Mouse (Mus musculus) midbrain, embryonic 15.5 days (tissue): Measurements from ENCODE around the gene Trap1. TPM values are rescaled to one million over a fixed set of nuclear protein-coding genes. Genes with fewer than 3 reads are reported as not detected.
"Not testable (repeated sequence)": the region's sequence is repeated elsewhere in the genome, so short reads cannot be mapped to it uniquely, and the experiment has no call there.

Source experiments
- ATAC-seq: fragments of 200-750 bp; cut with Nextera tagmentation; replicated peaks from 2 replicates; pipeline ENCODE4 v1.8.0; 2017; ENCODE audit warnings: moderate TSS enrichment
- H3K27ac ChIP-seq: fragments of 300-500 bp; sonication (generic); 2 replicates; pipeline ENCODE4 v1.5.1; 2015; ENCODE audit warnings: mild to moderate bottlenecking, inconsistent platforms
- H3K27me3 ChIP-seq: fragments of 300-500 bp; sonication (generic); replicated peaks from 2 replicates; pipeline ENCODE4 v1.6.1; 2015; ENCODE audit warnings: inconsistent platforms
- H3K36me3 ChIP-seq: fragments of 300-500 bp; sonication (generic); replicated peaks from 2 replicates; pipeline ENCODE4 v1.6.1; 2015; ENCODE audit warnings: inconsistent platforms
- H3K4me1 ChIP-seq: fragments of 300-500 bp; sonication (generic); 2 replicates; pipeline ENCODE4 v1.6.1; 2015; ENCODE audit warnings: inconsistent platforms
- H3K4me2 ChIP-seq: fragments of 300-500 bp; sonication (generic); 2 replicates; pipeline ENCODE4 v1.6.1; 2015; ENCODE audit warnings: inconsistent platforms, mild to moderate bottlenecking, moderate library complexity
- H3K4me3 ChIP-seq: fragments of 300-500 bp; sonication (generic); 2 replicates; pipeline ENCODE4 v1.5.1; 2015; ENCODE audit warnings: mild to moderate bottlenecking, inconsistent platforms
- H3K9ac ChIP-seq: fragments of 300-500 bp; sonication (generic); 2 replicates; pipeline ENCODE4 v1.6.1; 2015; ENCODE audit warnings: mild to moderate bottlenecking, inconsistent platforms
- H3K9me3 ChIP-seq: fragments of 300-500 bp; sonication (generic); 2 replicates; pipeline ENCODE4 v1.6.1; 2016; ENCODE audit warnings: inconsistent platforms
- WGBS: fragments of 180-500 bp; shearing (Covaris S2); methylation state at CpG from one replicate; pipeline ENCODE4 v1.1.7; 2015; ENCODE audit warnings: mixed read lengths; 5-methylcytosine and 5-hydroxymethylcytosine counted together
- polyA plus RNA-seq: library from polyadenylated mRNA; unstranded; fragments of >200 nt; fragmentation: Nextera tagmentation; extraction: Ambion mirVana; gene quantifications from 2 replicates; pipeline ENCODE4 v1.2.1, GENCODE M21; 2015

The Trap1 gene
- 49.1 and 54.3 TPM in 2 replicates for polyA plus RNA-seq

- 0% methylated on average over 58 of the region's 58 CpGs for WGBS
- H3K9me3 ChIP-seq, result no peaks in the 10 kb centered on the region
Measured at GRCm38 (mm10) chr16:4077384-4078061, at the start of gene Trap1. Gene Trap1, minus strand, starts transcription at chr16:4077827.

DNA sequence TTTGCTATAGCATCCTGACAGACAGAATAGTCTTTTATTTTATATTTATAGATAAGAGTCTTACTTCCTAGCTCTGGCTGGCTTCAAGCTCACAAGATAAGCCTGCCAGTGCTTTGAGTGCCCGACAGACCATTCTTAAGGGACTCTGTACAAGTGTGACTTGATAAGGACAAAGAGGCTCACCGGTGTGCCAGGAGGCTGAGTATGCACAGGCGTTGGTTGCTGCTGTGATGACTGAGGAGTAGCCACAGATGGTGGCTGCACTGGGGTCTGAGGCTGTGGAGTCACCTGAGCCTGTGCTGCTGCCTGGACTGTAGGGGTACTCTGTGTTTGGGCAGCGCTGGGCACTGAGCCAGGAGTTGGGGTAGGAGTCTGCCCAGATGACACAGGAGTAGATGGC lies 39.4 kb upstream of the Trap1 start:
- H3K27me3 ChIP-seq, result no peaks in the 10 kb centered on the region
- no peaks in the 10 kb centered on the region for H3K9me3 ChIP-seq
- no peak overlapping the region for H3K27ac ChIP-seq
- H3K36me3 ChIP-seq, result peaks cover 59% of the 10 kb centered on the region
- H3K4me3 ChIP-seq, result no peak overlapping the region
- ATAC-seq, result no peak
- no peaks in the 10 kb centered on the region for H3K4me1 ChIP-seq
- WGBS, result 92% methylated on average over 4 of the region's 4 CpGs
- no peak overlapping the region for H3K9ac ChIP-seq
- no peak overlapping the region for H3K4me2 ChIP-seq

More at GRCm38 (mm10) chr16:4077384-4078061, at the start of gene Trap1:
- Histone ChIP-seq H3K4me3 (peak within 1 kb of the TSS; percentile 83), H3K4me1 (peaks cover 22% of the 10 kb centered on the region), H3K9ac (peak within 1 kb of the TSS; percentile 79), H3K4me2 (peak within 1 kb of the TSS; percentile 58), H3K27ac (peak within 1 kb of the TSS; percentile 86), H3K27me3 (no peaks in the 10 kb centered on the region), H3K36me3 (no peaks in the 10 kb centered on the region)
- peak; percentile 98 for ATAC-seq

- H3K4me1 ChIP-seq, result no peaks in the 10 kb centered on the region
- H3K4me2 ChIP-seq, result no peak overlapping the region
- 96% methylated on average over 2 of the region's 2 CpGs for WGBS
- no peaks in the 10 kb centered on the region for H3K27me3 ChIP-seq
- no peak overlapping the region for H3K9ac ChIP-seq
- no peak overlapping the region for H3K4me3 ChIP-seq
- H3K27ac ChIP-seq, result no peak overlapping the region
- H3K36me3 ChIP-seq, result peaks cover 32% of the 10 kb centered on the region
- H3K9me3 ChIP-seq, result no peaks in the 10 kb centered on the region
- ATAC-seq, result no peak
Measured at GRCm38 (mm10) chr16:4100374-4100773, 22.7 kb upstream of the Trap1 start.

DNA sequence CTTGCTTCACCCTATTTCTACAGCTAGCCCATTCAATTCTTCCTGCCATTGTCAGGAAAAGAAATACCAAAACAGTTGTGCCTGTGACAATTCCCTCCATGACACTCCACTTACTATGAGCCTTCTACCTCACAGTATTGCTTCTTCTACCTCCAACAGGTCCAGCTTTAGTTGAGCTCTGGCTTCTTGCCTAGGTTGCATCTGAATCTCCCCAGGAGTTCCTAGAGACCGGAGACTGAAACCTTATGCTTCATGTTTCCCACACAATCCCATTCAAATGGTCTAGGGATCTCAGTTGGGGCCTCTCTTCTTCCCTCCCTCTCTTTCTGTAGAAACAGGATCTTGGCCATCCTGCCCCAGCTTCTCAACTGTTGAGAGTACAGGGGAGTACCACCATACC lies 19.9 kb upstream of the Trap1 start:
- no peak overlapping the region for H3K4me3 ChIP-seq
- peaks cover 56% of the 10 kb centered on the region for H3K36me3 ChIP-seq
- H3K27me3 ChIP-seq, result no peaks in the 10 kb centered on the region
- no peak overlapping the region for H3K4me2 ChIP-seq
- no peak overlapping the region for H3K9ac ChIP-seq
- 100% methylated on average over 1 of the region's 1 CpGs for WGBS
- ATAC-seq, result no peak
- no peak overlapping the region for H3K27ac ChIP-seq
- H3K4me1 ChIP-seq, result no peaks in the 10 kb centered on the region
- no peaks in the 10 kb centered on the region for H3K9me3 ChIP-seq

DNA sequence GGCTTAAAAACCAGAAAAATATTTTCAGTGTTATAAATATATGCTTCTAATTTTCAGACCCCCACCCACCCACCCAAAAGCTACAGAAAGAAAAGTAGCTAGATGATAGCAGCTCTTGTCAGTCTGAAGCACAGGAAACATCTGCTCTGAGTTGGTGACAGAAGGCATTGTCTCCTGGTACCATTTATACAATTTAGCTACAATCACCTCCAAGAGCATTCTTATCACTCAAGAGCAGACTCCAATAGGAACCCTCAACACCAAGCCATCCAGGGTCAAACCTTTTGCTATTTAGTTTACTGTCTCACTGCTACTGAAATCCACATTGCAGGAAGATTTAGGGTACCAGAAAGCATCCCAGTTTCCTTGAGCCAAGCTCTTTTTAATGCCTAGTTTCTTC lies 19.3 kb upstream of the Trap1 start:
- no peak overlapping the region for H3K27ac ChIP-seq
- peaks cover 60% of the 10 kb centered on the region for H3K36me3 ChIP-seq
- H3K4me2 ChIP-seq, result no peak overlapping the region
- no peaks in the 10 kb centered on the region for H3K27me3 ChIP-seq
- H3K4me3 ChIP-seq, result no peak overlapping the region
- no peak for ATAC-seq
- no peak overlapping the region for H3K9ac ChIP-seq
- no peaks in the 10 kb centered on the region for H3K9me3 ChIP-seq
- H3K4me1 ChIP-seq, result no peaks in the 10 kb centered on the region

DNA sequence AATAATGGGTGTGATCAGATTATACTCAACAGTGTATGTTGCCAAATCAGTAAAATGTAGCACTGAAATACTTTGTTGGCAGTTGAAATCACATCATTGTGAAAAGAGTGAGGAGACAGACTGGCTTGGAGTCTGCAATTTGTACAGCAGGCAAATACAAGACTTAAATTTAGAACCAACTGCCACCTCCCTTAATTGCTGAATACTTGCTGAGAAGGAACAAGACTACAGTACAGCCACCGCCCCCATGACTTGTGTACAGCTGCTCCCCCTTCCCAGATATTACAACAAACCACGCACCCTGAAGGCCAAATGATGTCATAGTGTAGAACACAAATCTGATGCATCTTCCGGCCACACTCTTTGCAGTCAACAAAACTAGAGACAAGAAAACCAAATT lies 18.5 kb upstream of the Trap1 start:
- WGBS, result 92% methylated on average over 3 of the region's 3 CpGs
- Histone ChIP-seq H3K4me3 (no peak overlapping the region), H3K9me3 (no peaks in the 10 kb centered on the region), H3K4me1 (no peaks in the 10 kb centered on the region), H3K27me3 (no peaks in the 10 kb centered on the region), H3K9ac (no peak overlapping the region), H3K36me3 (peaks cover 68% of the 10 kb centered on the region), H3K4me2 (no peak overlapping the region), H3K27ac (no peak overlapping the region)
- ATAC-seq, result no peak

DNA sequence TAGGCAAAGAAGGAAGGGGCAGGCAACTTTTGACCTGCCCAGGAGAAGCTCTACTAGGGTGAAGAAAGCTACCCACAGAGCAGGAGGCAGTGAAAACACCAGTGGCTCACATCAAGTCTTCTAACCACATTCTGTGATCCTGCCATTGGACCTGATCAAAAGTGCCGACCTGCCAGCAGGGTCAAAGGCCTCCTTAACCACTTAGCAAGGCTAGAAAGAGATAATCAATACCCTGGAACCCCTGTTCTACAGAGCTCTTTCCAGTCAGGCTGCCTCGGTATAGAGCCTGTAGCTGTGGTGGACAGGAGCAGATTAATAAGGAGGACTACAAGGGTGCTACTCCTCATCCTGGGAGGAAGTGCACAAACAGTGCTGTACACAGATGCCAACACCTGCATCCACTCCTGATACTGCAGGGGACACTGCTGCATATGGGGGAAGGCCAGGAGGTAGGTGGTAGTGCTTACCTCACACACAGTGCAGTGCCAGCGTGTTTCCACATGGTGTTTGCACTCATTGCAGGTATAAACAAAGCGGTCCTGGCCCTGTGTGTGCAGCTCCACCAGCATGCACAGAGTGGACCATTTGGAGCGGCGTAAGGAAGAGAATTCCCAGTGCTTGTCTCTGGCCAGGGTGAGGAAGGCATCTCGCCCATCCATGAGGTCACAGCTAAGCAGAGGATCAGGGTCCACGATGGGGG lies 9.7 kb upstream of the Trap1 start:
- no peak for ATAC-seq
- no peak overlapping the region for H3K4me2 ChIP-seq
- no peak overlapping the region for H3K27ac ChIP-seq
- 93% methylated on average over 8 of the region's 8 CpGs for WGBS
- H3K27me3 ChIP-seq, result no peaks in the 10 kb centered on the region
- peaks cover 74% of the 10 kb centered on the region for H3K36me3 ChIP-seq
- H3K9ac ChIP-seq, result no peak overlapping the region
- no peaks in the 10 kb centered on the region for H3K4me1 ChIP-seq
- no peaks in the 10 kb centered on the region for H3K9me3 ChIP-seq
- H3K4me3 ChIP-seq, result no peak overlapping the region

DNA sequence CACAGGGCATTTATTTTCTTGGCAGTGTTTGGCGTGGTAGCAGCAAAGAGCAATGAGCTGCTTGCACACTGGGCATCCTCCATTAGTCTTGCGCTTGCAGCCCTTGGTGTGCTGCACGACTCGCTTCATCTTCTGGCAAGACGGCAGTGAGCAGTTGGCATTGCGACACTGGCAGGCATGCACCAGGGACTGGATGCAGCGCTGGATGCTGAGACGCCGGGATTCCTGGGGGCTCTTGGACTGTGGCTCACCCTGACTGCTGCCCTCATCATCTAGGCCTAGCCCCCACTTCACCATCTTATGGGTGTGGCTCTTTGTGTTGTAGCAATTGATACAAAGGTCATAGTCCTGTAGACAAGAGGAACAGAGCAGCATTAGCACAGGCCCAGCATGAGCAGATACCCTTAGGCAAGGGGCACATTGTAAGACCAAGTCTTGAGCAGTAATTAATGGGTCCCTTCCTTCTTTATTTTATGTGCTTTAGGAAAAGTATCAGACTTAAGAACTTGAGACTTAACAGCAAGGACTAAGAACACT lies 8.3 kb upstream of the Trap1 start:
- no peak overlapping the region for H3K9ac ChIP-seq
- 95% methylated on average over 9 of the region's 9 CpGs for WGBS
- ATAC-seq, result no peak
- no peaks in the 10 kb centered on the region for H3K27me3 ChIP-seq
- H3K36me3 ChIP-seq, result peaks cover 60% of the 10 kb centered on the region
- H3K27ac ChIP-seq, result no peak overlapping the region
- H3K4me3 ChIP-seq, result no peak overlapping the region
- no peaks in the 10 kb centered on the region for H3K4me1 ChIP-seq
- H3K4me2 ChIP-seq, result no peak overlapping the region
- H3K9me3 ChIP-seq, result no peaks in the 10 kb centered on the region

DNA sequence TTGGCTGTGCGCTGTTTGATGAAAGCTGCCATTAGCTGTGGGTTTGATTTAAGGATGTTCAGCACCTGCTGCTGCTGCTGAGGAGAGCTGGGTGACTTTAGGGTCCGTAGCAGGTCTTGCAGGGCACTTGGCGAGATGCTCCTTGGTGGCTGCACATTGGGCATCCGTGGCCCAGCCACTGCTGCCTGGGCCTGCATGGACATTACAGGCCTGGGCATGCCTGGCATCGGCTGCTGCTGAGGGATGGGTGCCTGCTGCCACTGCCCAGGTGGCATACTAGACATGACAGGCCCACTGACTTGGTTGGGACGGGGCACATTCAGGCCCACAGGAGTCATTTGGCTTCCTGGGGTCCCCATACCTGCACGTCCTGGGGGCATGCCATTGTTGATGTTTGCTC lies 7.4 kb upstream of the Trap1 start:
- peaks cover 51% of the 10 kb centered on the region for H3K36me3 ChIP-seq
- WGBS, result 99% methylated on average over 7 of the region's 7 CpGs

GRCm38 (mm10) chr16:4080419-4080818 lies 2.8 kb upstream of the Trap1 start:
- H3K4me2 ChIP-seq, H3K9ac ChIP-seq, H3K27me3 ChIP-seq, ATAC-seq, H3K27ac ChIP-seq, H3K9me3 ChIP-seq, H3K4me3 ChIP-seq: not testable (repeated sequence)
- Histone ChIP-seq H3K4me1 (peaks cover 19% of the 10 kb centered on the region), H3K36me3 (peaks cover 16% of the 10 kb centered on the region)
- WGBS, result 77% methylated on average over 3 of the region's 3 CpGs

More for the DNA sequence above, 7.4 kb upstream of the Trap1 start:
- H3K27me3 ChIP-seq, result no peaks in the 10 kb centered on the region
- no peak overlapping the region for H3K4me3 ChIP-seq
- no peaks in the 10 kb centered on the region for H3K9me3 ChIP-seq
- no peak overlapping the region for H3K4me2 ChIP-seq
- no peak overlapping the region for H3K9ac ChIP-seq
- 0 out of 2 replicates have a peak, but pooled peaks have one; percentile 4 for ATAC-seq
- H3K4me1 ChIP-seq, result no peaks in the 10 kb centered on the region
- no peak overlapping the region for H3K27ac ChIP-seq

- Histone ChIP-seq H3K27ac (no peak overlapping the region), H3K4me2 (no peak overlapping the region), H3K9ac (no peak overlapping the region), H3K27me3 (no peaks in the 10 kb centered on the region), H3K4me3 (no peak overlapping the region), H3K9me3 (no peaks in the 10 kb centered on the region), H3K4me1 (peaks cover 22% of the 10 kb centered on the region), H3K36me3 (peaks cover 8% of the 10 kb centered on the region)
- no peak for ATAC-seq
- WGBS, result 85% methylated on average over 1 of the region's 1 CpGs
Measured at GRCm38 (mm10) chr16:4079656-4080055, 2.0 kb upstream of the Trap1 start.

DNA sequence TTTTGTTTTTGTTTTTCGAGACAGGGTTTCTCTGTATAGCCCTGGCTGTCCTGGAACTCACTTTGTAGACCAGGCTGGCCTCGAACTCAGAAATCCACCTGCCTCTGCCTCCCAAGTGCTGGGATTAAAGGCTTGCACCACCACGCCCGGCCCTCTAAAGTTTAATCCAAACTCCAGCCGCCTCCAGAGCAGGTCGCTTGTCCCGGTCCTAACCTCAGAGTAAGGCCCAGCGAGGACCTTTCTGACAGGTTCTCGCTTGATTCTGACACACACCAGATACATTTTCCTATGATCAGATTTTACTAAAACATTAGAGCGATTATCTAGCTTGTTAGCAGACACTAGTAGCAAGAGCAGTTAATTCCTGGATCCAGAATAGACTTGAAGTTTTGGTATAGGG lies 675 bp upstream of the Trap1 start:
- H3K4me1 ChIP-seq, result peaks cover 22% of the 10 kb centered on the region
- H3K4me2 ChIP-seq, result peak overlapping the region; percentile 58
- not testable (repeated sequence) for H3K9me3 ChIP-seq, H3K27me3 ChIP-seq, H3K27ac ChIP-seq, H3K36me3 ChIP-seq, ATAC-seq, H3K9ac ChIP-seq
- WGBS, result 70% methylated on average over 10 of the region's 10 CpGs
- peak overlapping the region; percentile 83 for H3K4me3 ChIP-seq
